Mouse (Mus musculus): ENCODE results near the gene Lrriq3.

- TF ChIP-seq POLR2A (IDR thresholded peaks at IDR 0.05; ENCODE audit: low read depth, low read length) (no peak), CTCF (IDR thresholded peaks at IDR 0.05; ENCODE audit: extremely low read depth, insufficient read depth, insufficient read length, insufficient replicate concordance) (no peak)
Measured at GRCm38 (mm10) chr3:155056606-155057005, 36.6 kb upstream of the Lrriq3 start.
